Mouse (Mus musculus): ENCODE measurements at regions not wholly inside any gene's neighbourhood (a gene's known extent, or its start where the extent isn't known, plus 50 kb on each side); places are given as distances from the start of the nearest gene placed in this dataset.

DNA sequence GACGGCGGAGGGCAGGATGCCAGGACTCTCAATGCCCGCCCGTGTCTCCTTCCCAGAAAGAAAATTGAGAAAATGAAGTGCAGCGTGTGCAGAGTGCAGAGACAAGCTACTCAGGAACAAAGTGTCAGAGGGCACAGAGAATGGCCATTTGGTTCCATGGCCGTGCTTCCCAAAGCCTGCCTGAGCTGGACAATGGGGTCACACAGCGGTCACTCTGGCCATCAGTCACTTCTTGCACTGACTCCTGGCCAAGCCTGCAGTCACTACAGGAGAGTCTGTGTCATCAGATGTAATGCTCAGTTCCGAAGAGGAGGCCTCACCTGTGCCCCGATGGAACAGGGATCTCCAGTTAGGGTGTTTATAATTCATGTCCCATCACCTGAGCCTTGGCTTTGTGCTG is 312.6 kb downstream of the Ajap1 start:
- TF ChIP-seq CTCF (IDR thresholded peaks at IDR 0.05; ENCODE audit: low read depth, low read length) (no peak), POLR2A (IDR thresholded peaks at IDR 0.05; ENCODE audit: extremely low read depth, insufficient read depth, low read length) (no peak)

All from liver, adult 2 months (tissue).